Mouse (Mus musculus) lung, postnatal 10 days (tissue): ENCODE measurements around the gene Polr1c.
A peak's percentile ranks its signal among the peaks of the same experiment; 100 is the strongest.

Source experiments
- DNase-seq: peaks from one replicate; pipeline ENCODE4 v3.0.0; 2021

Polr1c gene

DNA sequence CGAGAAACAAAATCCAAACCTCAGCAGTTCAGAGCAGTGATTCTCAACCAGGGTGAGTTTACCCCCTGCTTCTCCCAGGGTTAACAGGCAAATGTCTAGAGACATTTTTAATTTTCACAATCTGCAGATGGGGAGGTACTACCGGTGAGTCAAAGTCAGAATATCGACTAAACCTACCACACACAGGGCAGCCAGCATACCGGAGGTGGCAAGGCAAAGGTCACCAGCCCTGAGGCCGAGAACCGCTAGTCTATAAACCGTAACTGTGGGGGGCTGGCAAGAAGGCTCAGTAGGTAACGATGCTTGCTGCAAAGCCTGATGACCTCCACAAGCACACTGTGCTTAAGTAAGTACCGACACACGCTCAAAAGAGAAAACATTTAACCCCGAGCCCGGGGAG, 17.6 kb upstream of the Polr1c start:
- no peak for DNase-seq

DNA sequence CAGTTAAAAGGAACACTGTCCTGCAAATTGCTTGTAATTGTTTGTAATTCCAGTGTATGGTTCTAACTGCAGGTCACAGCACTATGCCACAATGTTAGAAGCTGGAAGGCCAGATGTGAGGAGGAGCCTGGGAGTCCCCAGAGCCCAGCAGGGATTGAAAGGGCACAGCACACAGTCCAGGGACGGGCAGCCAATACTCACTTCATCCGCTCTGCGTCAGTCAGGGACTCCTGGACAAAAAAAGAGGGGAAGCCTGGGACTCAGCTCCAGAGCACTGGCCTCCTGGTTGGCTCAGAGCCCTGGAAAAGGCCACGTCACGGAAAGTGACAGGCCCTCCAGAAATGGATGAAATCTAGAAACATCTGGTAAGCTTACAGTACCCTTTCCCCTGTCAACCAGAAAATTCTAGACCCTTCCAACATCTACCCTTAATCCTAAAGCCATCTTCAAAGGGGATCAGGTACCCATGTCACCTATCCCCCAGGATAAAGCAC, 14.4 kb upstream of the Polr1c start:
- DNase-seq, result no peak

DNA sequence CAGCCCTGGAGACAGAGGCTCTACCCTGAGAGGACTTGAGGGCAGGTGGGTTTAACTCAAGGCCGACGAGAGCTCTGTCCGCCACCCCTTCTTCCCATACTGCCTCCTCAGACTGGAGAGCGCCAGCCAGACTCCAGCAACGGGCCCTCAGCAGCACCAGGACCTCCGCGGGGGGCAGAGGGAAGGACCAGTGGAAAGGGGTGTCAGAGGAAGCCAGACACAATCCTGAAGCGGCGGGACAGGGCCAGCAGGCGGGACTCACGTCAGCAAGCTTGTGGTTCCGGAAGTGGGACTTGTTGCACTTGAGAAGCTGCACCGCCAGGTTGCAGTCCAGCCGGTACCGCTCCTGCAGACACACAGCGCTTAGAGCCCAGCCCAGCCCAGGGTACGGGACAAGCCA, 11.8 kb upstream of the Polr1c start:
- DNase-seq, result no peak

DNA sequence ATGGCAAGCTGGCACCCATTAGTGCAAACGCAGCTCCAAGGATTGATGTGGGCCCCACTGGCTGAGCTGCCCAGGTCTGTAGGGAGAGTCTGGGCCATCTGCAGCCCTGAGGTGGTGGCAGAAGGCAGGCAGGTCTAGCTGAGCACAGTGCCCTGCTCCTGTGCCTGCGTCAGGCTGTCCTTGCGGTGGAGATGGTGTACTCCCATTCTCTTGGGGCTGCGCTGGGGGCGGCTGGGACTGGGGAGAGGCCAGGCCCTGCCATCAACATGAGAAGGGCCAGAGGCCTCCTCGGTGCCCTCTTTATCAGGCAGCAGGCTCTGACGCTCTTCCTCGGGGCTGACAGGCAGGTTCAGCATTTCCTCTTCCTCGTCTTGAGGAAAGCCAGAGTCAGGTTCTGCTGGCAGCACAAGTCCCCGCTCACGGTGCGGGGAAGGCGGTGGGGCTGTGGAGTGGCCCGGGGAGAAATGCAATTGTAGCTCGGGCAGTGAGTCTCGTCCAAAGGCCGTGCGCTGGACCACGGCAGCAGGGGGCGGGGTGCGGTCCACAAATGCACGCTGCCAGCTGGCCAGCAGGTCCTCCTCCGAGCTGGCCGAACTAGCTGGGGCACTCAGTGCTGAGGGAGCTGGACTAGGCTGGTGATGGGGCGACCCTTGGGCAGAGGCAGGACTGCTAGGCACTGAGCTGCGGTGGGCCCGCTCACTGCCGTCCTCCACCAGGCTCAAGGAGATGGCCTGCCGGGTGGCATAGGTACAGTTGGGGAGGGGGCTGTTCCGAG, 10.6 kb upstream of the Polr1c start:
- no peak for DNase-seq

DNA sequence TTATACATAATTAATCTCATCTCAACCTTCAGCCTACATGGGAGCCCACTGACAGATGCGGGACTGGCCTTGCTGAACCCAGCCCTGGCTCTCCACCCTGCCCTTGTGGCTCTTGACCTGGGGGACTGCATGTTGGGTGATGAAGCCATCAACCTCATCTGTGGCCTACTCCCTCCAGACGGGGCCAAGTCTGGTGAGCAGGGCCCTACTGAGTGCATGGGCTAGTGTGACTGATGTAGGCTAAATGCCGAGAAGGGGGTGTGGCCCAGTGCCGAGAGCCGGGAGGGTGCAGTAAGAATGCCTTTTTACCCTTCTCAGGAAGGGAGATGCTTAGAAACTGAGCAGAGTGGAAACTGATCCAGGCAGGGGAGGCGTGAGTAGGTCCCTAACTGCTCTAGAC, 7.3 kb upstream of the Polr1c start:
- no peak for DNase-seq

DNA sequence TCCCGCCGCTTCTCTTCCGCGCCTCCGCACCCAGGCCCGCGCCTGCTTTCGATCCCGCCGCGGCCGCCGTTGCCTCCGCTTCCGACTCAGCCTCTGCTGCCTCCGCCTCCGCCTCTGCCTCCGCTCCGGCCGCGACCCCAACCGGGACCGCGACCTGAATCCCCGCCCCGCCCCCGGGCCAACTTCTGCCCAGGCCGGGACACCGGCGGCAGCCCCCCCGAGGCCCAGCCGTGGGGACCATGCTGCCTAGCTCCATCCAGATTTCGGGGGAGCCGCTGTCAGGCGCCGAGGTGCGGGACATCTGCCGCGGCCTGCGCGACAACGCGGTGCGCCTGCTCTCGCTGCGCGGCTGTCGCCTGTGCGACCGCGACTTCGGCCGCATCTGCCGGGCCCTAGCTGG, 6.3 kb upstream of the Polr1c start:
- DNase-seq, result no peak

DNA sequence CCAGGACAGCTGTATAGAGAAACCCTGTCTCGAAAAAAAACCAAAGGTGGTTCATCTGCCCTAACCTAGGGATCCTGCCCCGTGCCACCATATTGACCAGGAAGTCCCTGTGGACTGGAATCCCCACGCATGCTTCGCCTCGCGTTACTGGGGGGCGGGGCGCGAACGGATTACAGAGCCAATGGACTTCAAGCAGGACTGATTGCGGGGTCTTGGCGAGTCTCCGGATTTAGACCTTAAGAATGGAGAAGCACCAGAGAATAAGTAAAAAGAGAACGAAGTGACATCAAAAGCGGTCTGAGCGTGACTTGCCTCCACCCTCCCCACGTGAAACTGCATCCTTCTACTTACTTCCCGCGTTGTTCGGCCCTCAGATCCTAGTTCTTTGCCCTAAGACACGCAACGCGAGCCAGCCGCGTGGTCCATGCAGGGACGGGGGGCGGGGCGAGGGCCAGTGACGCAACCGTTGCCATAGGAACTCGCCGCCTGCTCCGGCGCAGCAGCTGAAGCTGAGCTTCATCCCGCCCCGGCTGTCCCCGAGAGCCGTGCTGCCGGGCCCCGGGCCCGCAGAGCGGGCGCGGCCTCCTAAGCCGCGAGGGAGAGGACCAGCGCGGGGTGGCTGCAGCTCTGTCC, 5.7 kb upstream of the Polr1c start, which contains the start of gene Lrrc73:
Lrrc73 (plus strand) TSS at position 80 of the 633 bp plus-strand sequence.
- DNase-seq, result peak; percentile 94

DNA sequence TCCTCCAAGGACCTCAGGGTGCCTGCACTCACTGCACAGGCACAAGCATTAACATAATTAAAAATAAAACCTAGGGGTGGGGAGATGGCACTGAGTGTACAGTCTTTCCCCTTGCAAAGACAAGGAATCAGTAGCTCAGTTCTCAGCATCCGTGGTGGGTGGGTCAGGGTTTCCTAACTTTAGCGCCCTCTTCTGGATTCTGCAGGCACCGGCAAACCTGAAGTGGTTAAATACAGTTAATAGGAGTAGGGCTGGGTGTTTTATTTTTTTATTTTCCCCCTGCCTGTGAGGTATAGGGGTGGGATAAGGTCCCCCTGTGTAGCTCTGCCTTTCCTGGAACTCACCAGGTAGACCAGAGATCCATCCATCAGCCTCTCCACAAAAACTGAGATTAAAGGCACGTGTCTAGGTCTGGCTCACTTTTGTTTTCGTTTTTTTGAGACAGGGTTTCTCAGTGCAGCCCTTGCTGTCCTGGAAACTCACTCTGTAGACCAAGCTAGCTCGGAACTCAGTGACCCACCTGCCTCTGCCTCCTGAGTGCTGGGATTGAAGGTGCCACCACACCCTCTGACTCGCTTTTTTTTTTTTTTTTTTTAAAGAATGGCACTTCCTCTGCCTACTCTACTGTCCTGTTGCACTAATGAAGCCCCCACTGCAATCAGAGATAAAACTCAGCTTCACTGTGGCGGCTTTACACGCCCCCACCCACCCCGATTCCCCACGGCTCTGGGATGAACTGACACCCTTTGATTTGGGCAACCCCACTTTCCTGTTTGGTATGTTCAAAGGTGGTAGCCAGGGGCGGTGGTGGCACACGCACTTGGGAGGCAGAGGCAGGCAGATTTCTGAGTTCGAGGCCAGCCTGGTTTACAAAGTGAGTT, 5.0 kb upstream of the Polr1c start:
- peak; percentile 75 for DNase-seq

DNA sequence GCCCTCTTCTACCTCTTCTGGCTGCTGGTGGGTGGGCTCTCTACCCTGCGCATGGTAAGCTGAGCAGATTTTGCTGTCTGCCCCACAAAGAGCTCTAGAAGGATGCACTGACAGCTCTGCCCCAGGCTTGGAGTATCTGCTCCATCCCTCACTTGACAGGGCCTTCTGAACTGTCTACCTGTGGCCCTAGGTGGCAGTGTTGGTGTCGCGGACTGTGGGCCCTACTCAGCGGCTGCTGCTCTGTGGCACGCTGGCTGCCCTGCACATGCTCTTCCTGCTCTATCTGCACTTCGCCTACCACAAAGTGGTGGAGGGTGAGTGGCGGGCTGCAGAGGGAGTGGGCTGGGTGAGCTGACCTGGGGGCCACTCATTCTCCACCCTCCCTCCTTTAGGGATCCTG, 3.3 kb upstream of the Polr1c start:
- DNase-seq, result no peak

DNA sequence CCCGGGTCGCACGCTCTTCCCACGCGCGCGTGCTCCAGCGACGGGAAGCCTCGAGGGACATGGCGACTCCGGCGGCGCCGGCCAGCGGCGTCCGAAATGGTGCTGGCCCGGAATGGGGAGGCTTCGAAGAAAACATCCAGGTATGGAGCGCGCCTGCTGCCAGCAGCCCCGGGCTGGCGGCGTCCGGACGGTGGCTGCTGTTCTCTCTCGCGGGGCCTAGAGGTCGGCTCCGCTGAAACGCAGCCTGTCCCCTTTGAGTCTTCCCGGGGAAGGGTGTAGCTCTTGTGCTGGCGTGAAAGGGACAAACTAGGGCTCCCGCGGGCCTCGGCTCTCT, 302 bp upstream of the Polr1c start:
- no peak for DNase-seq

DNA sequence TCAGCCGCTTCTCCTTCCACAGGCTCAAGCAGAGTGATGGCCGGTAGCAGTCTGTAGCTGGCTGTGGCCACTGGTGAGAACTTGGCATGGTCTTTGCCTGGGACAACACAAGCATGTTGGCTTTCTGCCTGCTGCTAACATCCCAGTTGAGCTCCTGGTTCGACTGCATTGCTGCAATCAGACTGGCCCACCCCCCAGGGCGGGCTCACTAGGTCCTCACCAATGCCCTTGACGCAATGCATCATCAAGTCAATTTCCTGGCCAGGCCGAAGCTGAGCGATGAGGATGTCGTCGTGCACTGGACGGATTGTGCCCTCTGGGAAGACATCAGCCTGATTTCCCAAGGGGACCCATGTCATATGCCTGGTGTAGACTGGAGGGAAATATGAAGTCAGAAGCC, 3.3 kb downstream of the Polr1c start:
- DNase-seq, result peak; percentile 78

DNA sequence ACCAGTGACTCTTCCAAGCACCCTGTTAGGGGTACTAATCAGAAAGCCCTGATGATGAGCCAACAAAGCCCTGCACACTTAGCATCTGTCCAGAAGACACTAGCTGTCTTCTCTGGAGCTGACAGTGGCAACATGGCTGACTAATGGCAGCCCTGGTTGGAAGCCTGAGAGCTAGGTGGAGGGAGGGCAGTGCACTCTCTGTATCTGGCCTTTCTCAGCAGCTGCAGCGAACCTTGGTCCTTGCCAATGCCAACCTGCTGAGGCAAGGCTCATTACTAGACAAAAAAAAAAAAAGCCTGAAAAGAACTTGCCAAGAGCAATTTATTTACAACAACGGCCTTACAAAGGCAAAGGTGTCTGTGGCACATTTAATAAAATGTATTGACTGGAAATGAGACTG, 4.2 kb downstream of the Polr1c start:
- no peak for DNase-seq

DNA sequence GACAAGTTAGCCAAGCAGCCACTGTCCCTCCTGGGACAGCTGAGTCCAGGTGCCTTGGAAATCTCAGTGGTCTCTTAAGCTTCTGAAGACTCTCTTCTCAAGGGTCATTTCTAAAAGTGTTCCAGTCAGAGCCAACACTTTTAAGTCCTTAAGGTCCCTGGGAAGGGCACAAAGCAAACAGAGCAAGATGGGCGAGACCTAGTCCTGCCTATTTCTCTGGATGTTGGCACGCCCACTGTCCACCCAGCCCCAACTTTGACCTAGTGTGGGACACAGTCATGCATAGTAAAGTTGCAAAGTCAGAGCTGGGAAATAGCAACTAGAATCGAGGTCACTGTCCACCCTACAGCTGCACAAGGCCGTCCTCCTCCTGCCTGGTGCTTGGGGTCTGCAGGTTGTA, 4.9 kb downstream of the Polr1c start:
- peak; percentile 66 for DNase-seq

DNA sequence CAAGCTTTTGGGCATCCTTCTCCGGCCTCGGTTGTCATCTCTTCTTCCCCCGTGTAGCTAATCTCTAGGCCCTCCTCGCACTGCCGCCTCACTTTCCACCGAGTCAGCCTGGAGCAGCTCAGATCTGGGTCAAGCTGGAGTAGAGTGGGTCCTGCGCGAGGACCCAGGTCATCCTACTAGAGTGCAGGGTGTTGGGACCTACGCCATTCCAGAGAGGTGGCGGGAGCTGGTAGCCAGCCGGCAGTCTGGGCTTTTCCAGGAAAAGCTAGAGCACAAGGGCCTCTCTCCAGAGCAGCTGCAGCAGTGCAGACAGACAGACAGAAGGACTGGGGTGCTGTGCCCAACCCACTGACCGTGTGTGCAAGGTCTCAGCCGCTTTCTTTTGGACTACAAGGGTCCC, 5.6 kb downstream of the Polr1c start:
- DNase-seq, result no peak

DNA sequence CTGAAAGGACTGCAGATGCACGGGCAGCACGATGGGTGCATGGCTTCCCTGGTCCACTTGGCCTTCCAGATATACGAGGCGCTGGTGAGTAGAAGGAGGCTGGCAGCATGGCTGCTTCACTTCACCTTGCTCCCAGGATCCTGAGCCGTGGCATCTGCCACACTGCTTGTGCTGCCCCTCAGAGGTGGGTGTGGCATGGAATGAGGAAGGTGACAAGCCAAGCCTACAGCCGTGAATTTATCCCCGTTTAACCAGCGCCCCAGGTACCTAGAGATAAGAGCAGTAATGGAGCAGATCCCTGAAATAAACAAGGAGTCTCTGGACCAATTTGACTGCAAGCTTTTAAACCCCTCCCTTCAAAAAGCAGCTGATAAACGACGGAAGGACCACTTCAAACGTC, 6.4 kb downstream of the Polr1c start:
- DNase-seq, result no peak

DNA sequence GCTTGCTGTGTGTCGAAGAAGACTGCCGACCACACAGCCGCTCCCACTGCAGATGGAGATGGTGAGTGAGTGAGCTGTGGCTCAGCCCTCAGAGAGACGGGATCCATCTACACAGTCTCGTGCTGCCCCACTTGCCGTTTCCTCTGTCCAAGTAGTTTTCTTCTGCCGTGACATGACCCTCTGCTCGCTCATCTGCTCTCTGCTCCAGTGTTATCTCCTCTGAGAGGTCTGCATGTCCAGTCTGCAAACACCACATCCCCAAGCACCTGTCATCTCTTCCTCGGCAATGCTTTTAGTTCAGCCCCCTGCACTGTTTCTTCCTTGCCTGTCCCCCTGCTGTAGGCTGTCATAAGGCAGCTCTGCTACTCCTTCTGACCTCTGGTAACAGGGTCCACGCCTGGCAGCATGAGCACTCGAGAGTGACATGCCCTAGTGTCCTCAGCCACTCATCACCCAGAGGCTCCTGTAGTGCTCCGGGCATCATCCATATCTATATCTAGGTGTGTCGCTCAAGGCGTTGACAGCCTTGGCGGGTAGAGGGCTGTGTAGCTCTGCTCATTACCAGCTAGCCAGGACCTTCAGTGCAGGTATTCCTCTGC, 8.2 kb downstream of the Polr1c start:
- no peak for DNase-seq

DNA sequence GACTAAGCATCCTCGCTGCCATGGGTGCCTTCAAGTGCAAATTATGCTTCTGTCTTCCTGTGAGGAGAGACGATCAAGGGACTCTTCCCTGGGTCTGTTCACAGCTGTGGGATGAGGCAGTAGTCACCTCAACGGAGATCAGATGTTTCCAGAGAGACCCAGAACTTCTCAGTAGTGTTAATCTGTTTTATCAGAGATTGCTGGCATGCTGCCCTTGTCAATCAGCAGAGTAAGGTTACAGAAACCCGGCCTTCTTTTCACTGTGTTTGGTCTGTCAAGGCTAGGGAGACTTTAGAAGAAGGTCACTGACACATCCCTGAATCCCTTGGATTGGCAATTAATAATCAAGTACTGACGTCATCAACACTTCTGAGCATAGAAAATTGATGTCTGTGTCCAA, 10.4 kb downstream of the Polr1c start:
- no peak for DNase-seq

DNA sequence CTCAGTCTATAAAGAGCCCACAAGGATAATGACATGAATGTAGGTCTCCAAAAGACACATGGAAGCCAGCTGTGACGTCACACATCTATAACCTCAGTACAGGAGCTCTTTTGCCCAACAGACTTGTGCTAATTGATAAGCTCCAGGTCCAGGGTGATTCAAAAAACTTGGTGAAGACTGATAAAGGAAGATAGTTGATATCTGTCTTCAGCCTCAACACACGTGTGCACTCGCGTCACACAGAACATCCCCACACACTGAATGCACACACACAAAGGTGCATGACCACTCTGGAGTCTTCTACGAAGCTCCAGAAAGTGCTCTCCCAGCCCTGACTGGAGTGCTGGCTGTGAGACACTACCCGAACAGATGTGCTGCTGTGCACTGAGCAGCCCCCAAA, 10.8 kb downstream of the Polr1c start:
- no peak for DNase-seq

DNA sequence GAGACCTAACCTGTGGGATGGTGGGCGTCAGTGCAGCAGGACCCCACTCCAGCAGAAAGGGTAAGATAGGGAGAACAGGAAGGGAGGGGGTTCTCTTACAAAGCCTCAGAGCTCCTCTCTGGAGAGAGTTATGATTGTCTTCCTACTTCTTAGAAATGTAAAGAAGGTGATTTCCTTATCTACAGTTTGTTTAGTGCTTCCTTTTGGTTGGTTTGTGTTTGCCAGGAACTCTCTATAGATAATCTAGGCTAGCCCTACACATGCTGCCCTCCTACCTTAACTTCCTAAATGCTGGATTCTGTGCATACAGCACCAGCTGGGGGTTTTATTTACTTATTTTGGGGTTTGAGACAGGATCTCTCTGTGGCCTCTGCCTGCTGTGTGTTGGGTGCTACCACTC, 11.8 kb downstream of the Polr1c start:
- no peak for DNase-seq

DNA sequence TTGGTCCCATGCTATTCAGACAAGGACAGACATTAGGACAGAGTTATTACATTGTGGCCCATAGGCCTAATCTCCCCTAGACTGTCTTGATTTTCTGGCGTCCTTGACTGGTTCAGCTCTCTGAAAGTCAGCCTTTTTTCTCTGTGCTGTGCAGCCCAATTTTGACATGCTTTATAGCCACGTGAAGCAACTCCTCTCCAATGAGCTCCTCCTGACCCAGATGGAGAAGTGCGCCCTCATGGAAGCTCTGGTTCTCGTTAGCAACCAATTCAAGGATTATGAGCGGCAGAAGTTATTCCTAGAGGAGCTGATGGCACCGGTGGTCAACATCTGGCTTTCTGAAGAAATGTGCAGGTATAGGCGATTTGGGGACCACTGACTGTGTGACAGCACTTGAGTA, 20.3 kb downstream of the Polr1c start:
- DNase-seq, result no peak

DNA sequence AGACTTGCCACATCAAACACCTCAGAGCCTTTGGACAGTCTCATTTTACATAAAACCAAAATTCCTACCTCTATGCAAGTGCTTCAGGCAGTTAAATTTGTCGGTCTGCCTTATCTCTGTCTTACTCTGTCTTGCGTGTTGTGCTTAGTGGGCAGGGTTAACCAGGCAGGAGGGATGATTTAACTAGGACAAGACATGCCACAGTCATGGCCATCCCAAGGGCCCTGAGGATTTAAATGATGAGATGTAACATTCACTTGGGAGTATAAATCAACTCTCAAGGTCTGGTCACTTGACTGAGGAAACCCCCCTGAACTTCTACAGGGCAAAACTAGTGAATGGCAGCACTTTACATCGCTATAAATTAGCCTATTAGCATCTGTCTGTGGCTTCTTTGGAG, 26.3 kb downstream of the Polr1c start:
- DNase-seq, result no peak

DNA sequence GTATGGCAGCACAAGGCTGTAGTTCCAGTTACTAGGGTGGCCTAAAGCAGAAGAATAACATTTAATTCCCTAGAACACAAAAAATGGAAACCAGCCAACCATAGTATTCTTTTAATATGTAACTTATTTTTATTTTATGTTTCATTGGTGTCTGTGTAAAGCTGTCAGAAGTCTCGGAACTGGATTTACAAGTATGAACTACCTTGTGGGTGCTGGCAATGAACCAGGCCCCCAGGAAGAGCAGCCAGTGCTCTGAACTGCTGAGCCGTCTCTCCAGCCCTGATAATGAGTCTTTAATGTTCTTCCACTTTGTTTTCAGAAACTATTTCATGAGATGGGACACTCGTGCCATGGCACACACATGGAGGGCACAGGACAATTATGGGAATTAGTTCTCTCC, 37.3 kb downstream of the Polr1c start:
- DNase-seq, result no peak

DNA sequence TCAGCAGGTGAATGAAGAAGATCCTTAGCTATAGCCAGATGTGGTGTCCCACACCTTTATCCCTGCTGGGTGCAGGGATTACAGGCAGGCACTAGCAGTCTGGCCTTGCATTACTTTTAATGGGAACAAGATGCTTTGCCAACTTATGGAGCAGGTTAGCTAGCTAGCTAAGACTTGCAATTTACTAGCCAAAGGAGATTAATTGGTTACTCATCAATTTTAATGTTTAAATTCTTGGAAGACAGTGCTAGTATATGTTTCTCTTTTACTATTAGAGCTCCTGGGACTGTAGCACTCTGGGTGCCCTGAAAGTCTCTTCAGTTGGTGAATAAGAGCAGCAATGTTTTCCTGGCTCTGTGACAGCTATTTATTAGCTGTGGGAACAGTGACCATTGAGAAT, 41.2 kb downstream of the Polr1c start:
- no peak for DNase-seq
